Mouse (Mus musculus) fat pad, adult 2 months (tissue): ENCODE data around the gene Tmprss2.
"Not testable (repeated sequence)": the region's sequence is repeated elsewhere in the genome, so short reads cannot be mapped to it uniquely, and the experiment has no call there.

Experiments
- DNase-seq: peaks from one replicate; pipeline ENCODE4 v3.0.0-alpha.2; 2011; ENCODE audit warnings: low read depth, low spot score; ENCODE audit errors: extremely low read depth

Gene Tmprss2

DNA sequence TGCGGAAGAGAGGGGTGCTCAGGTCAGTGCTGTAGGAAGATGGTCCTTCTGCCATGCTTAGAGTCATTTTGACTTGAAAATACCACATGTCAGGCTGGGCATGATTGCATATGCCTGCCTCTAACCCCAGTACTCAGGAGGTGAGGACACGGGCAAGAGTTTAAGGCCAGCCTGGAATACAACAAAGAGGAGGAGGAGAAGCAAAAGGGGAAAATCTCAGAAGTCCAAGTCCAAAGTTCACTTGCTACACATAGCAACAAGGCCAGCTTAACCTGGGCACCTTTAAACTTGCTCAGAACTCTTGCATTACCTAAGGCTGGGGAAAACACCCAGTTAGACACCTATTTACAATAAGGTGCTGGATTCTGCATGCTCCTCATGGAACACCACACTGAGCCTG lies 19.5 kb downstream of the Tmprss2 start:
- DNase-seq: no peak

DNA sequence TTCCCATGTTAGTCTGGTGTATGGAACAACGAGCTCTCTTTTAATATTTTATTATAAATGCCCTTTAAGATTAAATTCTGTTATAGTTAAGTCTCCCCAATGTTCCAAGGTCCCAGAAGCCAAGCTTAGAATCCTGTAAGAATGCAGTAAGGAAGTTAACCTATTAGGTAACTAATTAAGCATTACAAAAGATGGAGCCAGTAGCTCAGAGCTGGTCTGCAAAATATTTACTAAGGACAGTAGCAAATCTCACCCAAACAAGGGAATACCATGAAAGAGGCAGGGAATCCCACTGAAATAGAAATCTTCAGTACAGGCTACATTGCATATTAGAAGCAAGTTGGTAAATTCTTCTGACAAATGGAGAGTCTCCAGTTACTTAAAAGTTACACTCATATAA lies 28.1 kb downstream of the Tmprss2 start:
- not testable (repeated sequence) for DNase-seq

DNA sequence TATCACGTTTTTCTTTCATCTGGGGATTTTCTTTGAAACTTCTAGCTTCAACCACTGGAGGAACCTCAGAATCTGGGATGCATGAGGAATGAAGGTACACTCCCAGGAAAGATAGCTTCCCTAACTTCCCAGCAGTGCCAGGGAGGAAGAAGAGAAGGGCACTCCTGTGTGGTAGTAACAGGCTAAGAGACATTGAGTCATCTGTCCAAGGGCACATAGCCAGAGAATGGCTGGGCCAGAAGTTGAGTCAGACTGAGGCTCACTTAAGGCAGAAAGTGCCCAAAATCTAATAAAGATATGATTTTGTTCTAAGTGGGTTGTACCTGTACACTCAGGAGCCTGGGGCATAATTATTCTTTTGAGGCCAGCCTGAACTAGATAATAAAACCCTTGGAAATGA lies 41.6 kb downstream of the Tmprss2 start:
- DNase-seq: no peak

DNA sequence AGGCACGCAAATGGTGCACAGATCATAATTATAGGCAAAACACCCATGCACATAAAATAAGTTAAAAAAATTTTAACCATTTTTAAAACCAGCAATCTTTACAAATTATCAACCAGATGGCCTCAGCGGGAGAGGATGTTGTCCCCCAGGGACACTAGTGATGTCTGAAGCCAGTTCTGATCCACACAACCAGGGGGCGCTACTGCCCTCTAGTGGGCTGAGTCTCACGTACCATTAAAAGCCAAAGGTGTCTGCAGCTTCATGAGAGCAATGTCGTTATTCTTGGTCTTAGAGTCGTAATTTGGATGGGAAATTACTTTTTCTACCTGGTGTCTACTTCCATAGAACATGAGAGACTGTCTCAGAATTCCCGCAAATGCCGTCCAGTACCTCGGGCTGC lies 42.3 kb downstream of the Tmprss2 start:
- DNase-seq: no peak

DNA sequence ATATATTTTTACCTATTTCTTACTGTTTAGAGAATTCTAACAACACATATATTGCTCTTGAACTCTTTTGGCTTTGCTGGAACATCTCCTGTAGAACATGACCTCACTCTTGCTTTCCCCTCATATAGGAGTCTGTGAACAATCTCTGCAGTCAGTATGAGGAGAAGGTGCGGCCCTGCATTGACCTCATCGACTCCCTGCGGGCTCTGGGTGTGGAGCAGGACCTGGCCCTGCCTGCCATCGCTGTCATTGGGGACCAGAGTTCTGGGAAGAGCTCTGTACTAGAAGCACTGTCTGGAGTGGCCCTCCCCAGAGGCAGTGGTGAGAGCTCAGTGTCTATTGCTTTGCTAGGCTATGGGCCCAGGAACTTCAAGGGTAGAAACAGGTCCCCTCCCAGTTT lies 66.7 kb downstream of the Tmprss2 start:
- DNase-seq: no peak

DNA sequence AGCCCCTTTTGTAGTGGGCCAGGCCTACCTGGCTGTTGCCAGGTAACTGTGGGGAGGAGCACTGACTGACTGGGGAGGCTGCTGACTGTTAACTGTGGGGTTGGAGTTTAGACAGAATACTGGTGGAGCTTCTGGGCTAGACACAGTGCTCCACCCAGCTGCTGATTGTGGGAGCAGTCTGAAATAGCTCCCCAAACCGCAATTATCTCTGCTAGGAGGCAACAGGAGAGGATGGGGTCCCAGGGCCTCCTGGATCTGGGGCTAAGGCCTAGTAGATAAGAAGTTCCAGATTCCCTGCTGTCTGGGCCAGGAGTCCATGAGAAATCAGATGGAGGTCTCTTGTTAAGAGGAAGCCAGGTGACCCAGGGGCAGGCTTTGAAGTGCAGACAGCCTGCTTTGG lies 74.1 kb downstream of the Tmprss2 start:
- DNase-seq: no peak

DNA sequence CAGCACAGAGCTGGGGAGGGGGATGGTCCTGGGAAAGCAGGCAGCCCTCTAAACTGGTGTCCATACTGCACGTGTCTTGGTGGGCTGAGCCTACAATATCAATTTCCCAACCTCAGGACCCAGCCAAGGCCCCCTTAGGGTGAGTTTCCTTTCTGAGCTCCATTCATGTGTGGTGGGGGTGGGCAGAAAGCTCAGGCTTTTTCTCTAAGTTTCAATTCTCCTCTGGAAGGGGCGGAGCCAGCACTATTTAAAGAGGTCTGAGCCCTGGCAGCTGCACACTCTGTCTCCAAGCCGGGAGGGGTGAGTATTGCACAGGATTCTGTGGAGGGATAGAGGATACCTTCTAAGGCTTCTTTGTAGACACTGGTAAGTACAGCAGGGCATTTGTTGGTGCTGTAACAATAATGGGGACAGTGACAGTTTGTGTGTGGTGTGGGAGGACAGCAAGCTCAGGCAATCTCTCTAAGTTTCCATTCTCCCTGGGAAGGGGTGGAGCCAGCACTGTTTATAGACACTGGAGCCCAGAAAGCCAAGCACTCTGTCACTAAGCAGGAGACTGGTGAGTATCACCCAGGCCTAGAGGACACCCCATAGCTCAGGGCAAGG lies 75.1 kb downstream of the Tmprss2 start:
- no peak for DNase-seq

DNA sequence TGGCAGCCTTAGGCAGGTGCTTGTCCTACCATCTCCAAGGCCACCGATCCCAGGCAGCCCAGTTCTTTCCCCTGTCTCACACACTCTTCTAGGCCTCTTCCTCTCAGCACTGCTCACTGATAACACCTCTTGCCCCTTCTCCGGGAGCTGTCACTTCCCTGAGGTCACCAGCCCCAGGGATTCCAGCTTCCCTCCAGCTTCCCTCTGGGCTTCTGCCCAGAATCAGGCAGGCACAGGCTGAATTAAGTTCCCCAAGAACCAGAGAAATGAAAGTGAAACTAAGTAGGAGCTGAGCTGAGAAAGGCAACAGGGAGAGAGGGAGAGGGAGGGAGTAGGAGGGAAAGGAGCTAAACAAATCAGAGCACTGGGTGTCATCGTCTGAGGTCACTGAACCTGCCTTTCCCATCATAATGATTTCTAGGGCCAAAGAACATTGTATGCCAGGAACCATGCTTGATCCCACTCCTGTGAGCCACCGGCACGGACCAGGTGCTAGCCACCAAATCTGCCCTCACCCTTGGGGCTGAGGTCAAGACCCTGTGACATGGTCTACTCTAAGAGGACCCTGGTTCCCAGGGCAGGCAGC lies 76.0 kb downstream of the Tmprss2 start:
- no peak for DNase-seq

DNA sequence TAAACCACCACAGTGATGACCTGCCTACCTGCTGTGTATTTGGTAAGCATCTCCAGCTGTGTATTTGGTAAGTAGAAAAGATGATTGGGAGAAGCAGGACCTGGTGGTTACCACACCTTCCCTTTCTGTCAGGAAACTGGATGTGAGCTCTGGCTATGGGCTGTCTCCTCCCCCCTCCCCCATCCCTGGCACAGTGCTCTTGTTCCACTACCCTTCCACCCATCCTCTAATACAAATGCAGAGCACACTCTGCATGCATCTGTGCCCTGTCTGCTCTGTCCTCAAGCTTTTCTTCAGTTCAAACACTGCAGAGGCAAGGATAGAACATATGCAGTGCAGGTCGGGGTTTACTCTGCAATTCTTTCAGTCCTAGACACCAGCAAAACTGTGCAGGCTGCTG lies 76.5 kb downstream of the Tmprss2 start:
- DNase-seq: no peak

DNA sequence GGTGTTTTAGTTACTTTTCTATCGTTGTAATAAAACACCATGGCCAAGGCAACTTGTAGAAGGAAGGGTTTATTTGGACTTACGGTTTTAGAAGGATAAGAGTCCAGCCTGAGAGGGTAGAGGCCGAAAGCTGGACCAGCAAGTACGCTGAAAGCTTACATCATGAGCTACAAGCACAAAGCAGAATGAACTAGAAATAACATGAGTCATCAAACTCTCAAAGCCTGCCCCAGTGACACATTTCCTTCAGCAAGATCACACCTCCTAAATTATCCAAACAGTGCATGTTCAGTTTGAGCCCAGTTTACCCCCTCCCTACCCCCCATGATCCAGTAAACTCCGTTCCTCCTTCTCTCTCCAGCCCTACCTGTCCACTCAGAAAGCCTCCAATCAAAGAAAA lies 77.2 kb downstream of the Tmprss2 start:
- DNase-seq: no peak

DNA sequence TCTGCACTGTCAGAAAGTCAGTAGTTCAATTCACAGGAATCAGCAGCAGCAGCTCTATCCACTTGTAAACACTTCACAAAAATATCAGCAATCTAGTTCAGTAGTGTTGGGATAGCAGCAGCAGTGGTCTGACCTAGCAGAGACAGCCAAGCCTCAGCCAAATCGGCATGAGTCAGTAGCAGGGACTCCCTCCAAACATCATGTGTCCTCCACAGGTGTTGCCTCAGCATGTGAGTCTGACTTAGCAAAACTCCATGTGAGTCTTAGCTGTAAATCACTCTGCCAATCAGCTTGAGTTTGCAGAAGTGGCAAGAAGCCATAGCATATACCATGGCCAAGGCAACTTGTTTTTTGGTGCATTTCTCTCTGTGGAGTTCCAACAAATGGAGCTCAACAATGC lies 77.9 kb downstream of the Tmprss2 start:
- no peak for DNase-seq

DNA sequence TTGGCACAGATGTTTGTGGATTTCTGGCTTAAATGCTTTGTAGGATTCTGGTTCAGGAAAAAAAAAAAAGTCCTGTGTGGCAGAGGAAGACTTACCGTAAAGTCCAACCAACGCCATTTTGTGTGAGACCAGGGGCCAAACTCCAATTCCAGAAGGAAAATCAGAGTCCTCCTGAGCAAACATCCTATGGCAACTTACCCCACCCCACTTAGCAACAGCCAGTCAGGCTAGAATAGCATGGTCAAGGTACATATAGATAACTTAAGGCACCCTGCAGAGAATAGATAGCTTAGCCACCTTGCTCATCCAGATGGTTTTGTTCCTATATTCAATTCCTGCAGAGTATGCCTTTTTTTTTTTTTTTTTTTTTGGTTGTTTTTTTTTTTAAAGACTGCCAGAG lies 81.8 kb downstream of the Tmprss2 start:
- no peak for DNase-seq

DNA sequence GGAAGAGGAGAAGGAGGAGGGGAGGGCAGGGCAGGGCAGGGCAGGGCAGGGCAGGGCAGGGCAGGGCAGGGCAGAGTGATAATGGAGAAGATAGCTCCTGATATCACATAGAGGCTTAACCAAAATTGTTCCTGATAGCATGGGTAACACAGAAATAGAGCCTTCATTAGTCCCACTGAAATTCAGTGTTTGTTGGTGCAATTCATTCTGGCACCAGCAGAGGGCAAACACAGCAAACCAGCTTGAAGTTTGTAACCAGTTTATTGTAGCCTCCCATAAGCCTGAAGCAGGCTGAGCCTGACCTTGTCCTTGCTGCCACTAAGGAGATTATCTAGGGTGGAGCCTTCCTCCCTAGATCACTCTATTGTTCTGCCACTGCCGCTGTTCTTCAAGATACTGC lies 88.0 kb downstream of the Tmprss2 start:
- DNase-seq: no peak

DNA sequence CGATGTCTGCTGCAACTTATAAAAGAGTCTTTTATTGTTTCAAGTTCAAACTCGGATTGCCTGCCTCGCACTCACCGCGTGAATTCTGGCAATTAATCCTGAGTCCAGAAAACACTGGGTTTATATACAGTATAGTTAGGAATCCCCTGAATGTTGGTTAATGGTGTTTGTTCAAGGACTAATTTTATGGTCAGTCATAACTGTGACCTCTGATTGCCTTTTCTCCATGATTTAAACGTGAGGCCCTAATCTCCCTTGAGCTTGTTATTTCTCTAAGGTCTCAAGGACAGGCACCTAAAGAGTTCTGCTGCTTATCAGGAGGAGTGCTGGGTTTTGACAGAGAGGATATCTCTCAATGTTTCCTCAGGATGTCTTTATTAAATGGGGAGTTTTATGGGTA lies 89.0 kb downstream of the Tmprss2 start:
- DNase-seq: no peak

DNA sequence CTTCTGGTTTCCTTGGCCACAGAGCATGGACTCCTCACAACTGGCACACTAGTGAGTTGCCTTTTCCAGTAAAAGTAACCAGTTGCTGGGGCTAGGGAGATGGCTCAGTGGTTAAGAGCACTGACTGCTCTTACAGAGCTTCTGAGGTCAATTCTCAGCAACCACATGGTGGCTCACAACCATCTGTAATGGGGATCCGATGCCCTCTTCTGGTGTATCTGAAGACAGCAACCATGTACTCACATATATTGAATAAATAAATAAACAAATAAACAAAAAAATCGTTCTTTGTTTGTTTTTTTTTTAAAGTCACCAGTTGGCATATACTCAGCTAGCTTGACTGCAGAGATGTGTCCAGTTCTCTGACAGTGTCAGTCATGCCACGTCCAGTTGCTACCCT lies 94.7 kb downstream of the Tmprss2 start:
- DNase-seq: no peak
